Mouse (Mus musculus) liver, adult 2 months (tissue): ENCODE data around the gene Il12rb2.

ENCODE experiments used
- CTCF ChIP-seq: fragments of 200-500 bp; IDR thresholded peaks from 2 replicates; pipeline ENCODE4 v1.5.1; 2011; ENCODE audit warnings: low read depth, low read length, control low read depth
- POLR2A ChIP-seq: fragments of 200-500 bp; IDR thresholded peaks from 2 replicates; pipeline ENCODE4 v1.6.1; 2011; ENCODE audit warnings: low read length, control low read depth; ENCODE audit not compliant: insufficient read depth; ENCODE audit errors: extremely low read depth

DNA sequence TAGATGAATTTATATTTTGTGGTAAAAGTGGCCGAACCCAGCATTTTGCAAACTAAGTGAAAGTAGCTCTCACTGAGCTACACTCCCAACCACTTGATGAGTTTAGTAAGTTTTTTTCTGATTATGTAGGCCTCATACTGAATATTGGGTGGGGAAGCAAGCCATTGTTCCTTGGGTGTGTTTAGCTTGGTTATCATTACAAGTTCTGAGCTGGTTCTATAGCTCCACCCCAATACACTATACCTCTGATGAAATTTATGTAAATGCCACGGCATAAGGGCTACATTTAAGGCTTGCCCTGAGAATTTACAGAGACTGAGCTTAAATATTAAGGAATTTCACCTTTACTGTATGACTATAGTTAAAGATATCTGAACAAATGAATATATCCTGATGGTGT is 106.5 kb downstream of the Il12rb2 start:
- no peak for TF ChIP-seq POLR2A
- no peak for TF ChIP-seq CTCF
